Mouse (Mus musculus): ENCODE results near the gene Mx1.

DNA sequence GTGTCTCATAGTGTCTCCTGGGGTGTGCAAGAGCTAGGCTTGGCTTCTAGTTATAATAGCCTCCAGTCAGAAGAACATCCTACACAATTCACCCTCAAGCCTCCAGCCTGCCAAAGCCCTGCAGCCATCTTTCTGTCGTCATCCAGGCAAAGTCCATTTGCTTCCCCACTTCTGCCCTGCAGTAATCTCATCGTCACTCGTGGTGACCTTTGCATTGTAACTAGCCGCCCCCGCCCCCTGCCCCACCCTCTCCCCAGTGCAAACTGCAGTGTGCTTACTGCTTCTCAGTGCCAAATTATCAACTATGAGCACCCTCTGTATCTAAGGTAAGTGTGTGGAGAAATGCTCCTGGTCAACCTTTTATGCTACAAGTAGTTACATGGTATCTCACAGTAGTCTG is 35.0 kb upstream of the Mx1 start:
- no peak for TF ChIP-seq POLR2A (IDR thresholded peaks at IDR 0.05; ENCODE audit: control insufficient read depth in 1 of 2, insufficient read depth in 1 of 2, low read depth in 1 of 2, low read length in 2 of 2, poor library complexity in 1 of 2)
- TF ChIP-seq ZNF384 (IDR thresholded peaks at IDR 0.05; ENCODE audit: low read depth, low read length): no peak
- TF ChIP-seq E2F4 (IDR thresholded peaks at IDR 0.05; ENCODE audit: borderline replicate concordance, low read depth, low read length): no peak
- TF ChIP-seq TCF12 (IDR thresholded peaks at IDR 0.05; ENCODE audit: low read depth, low read length): no peak
